Mouse (Mus musculus): ENCODE measurements around the gene Reps2.

DNA sequence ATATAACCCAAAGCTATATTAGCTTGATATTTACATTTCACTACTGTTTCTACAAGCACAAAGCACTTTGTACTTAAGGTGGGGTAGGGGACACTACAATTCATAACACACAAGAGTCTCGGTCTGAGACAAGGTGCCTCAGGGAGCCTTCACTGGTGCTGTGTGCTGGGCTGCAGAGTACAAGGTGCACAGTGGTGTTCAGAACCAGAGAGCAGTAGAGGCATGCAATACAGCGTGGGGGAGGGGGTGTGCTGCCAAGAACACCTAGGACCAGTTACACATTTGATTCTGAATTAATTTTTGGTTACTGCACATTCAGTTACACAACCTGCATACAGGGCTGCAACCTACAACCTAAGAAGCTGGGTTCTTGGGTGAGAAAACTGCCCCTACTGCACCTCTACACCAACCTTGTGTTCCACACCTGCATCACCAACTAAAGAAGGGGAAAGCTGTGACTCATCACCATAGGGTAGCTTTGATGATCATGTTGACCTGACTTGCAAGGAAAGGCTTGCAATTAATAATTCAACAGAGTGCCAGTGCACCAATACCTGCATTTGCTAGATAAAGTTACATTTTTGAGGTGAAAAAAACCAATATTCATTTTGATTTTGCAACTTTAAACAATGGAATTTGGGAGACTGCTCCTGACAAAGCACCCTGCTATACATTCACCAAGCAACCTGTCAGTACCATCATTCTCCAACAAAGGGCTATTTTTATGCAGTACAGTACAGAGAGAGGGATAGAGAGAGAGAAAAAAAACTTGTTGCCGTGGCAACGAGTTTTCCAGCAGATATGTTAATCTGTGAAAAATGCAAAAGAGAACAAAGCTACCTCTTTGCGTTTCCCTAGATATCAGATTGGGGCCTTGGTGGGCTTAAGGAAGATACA, 22.0 kb downstream of the Reps2 start:
- TF ChIP-seq CTCF (IDR thresholded peaks at IDR 0.05; ENCODE audit: low read depth): no peak
- no peak for TF ChIP-seq EP300 (IDR thresholded peaks at IDR 0.05; ENCODE audit: low read depth)

Measured in heart, postnatal 0 days (tissue).